Mouse (Mus musculus) limb, embryonic 10.5 days (tissue): ENCODE results near the gene Entr1. TPM values are rescaled to one million over a fixed set of nuclear protein-coding genes. Genes with fewer than 3 reads are reported as not detected.
A peak's percentile ranks its signal among the peaks of the same experiment; 100 is the strongest.

ENCODE experiments used
- DNase-seq: peaks from one replicate; pipeline ENCODE4 v3.0.0-alpha.2; 2017; ENCODE audit warnings: low spot score
- H3K27ac ChIP-seq: fragments of 300-500 bp; sonication (generic); 2 replicates; pipeline ENCODE4 v1.5.1; 2016; ENCODE audit warnings: mild to moderate bottlenecking
- H3K27me3 ChIP-seq: fragments of 300-500 bp; sonication (generic); 2 replicates; pipeline ENCODE4 v1.6.1; 2016; ENCODE audit warnings: low read depth, mild to moderate bottlenecking; ENCODE audit not compliant: poor library complexity, severe bottlenecking
- H3K36me3 ChIP-seq: fragments of 300-500 bp; sonication (generic); 2 replicates; pipeline ENCODE4 v1.6.1; 2016; ENCODE audit warnings: mild to moderate bottlenecking, moderate library complexity
- H3K4me1 ChIP-seq: fragments of 300-500 bp; sonication (generic); 2 replicates; pipeline ENCODE4 v1.6.1; 2016
- H3K4me3 ChIP-seq: fragments of 300-500 bp; sonication (generic); 2 replicates; pipeline ENCODE4 v1.5.1; 2016; ENCODE audit warnings: mild to moderate bottlenecking, moderate library complexity
- H3K9me3 ChIP-seq: fragments of 300-500 bp; sonication (generic); replicated peaks from 2 replicates; pipeline ENCODE4 v1.6.1; 2016; ENCODE audit warnings: mild to moderate bottlenecking
- WGBS: fragments of 180-500 bp; shearing (Covaris S2); methylation state at CpG from one replicate; pipeline ENCODE4 v1.1.7; 2016; 5-methylcytosine and 5-hydroxymethylcytosine counted together
- polyA plus RNA-seq: library from polyadenylated mRNA; unstranded; fragments of >200 nt; fragmentation: Nextera tagmentation; extraction: Ambion mirVana; gene quantifications from 2 replicates; pipeline ENCODE4 v1.2.1, GENCODE M21; 2016

Entr1 gene
- polyA plus RNA-seq: 127 and 148 TPM in 2 replicates

DNA sequence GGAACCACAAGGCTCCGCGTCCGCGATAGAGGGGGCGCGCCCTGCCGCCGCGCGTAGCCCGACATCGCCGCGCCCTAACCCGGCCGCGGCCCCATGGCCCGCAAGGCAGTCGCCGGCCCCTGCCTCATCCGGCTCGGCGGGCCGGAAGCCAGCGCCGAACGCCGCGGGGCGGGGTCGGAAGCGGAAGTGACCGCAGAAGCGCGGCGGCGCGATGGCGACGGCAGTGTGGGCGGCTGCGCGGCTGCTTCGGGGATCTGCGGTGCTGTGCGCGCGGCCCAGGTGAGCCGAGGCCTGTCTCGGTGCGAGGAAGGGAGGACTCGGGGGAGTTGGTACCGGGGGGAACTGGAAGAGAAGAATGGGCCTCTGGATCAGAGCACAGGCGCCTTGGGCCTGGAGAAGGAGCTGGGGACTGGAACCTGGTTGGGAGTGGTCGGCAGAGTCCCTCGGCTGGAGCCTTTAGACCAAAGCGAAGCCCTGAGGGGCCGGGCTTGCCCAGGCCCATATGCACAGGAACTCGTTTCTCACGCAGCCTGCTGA is at the start of gene Entr1, which contains the start of gene Pmpca:
Gene Entr1, minus strand, starts transcription at position 163 of the 537 bp plus-strand sequence.
Gene Pmpca, plus strand, starts transcription at position 186 of the 537 bp plus-strand sequence.
- H3K36me3 ChIP-seq: peaks cover 77% of the 10 kb centered on the region
- H3K27me3 ChIP-seq: no peaks in the 10 kb centered on the region
- under 1% methylated on average over 60 of the region's 60 CpGs for whole genome bisulfite sequencing
- peaks cover 27% of the 10 kb centered on the region for H3K4me1 ChIP-seq
- peak; percentile 91 for DNase-seq
- H3K4me3 ChIP-seq: peak within 1 kb of the TSS; percentile 98
- H3K9me3 ChIP-seq: no peaks in the 10 kb centered on the region
- H3K27ac ChIP-seq: peak within 1 kb of the TSS; percentile 89

- Histone ChIP-seq H3K27ac (no peak overlapping the region), H3K9me3 (no peaks in the 10 kb centered on the region), H3K27me3 (no peaks in the 10 kb centered on the region), H3K4me3 (no peak overlapping the region), H3K4me1 (peaks cover 4% of the 10 kb centered on the region; the same call in 1 of the 2 replicates), H3K36me3 (peaks cover 84% of the 10 kb centered on the region)
- WGBS: 91% methylated on average over 7 of the region's 7 CpGs
- DNase-seq: no peak
Measured at GRCm38 (mm10) chr2:26438373-26438772, 49.3 kb upstream of the Entr1 start.

- Histone ChIP-seq H3K27ac (no peak overlapping the region), H3K4me1 (no peaks in the 10 kb centered on the region), H3K36me3 (peaks cover 95% of the 10 kb centered on the region), H3K9me3 (no peaks in the 10 kb centered on the region), H3K4me3 (no peak overlapping the region), H3K27me3 (no peaks in the 10 kb centered on the region)
- 88% methylated on average over 4 of the region's 4 CpGs for WGBS
- no peak for DNase-seq
Measured at GRCm38 (mm10) chr2:26437221-26437620, 48.1 kb upstream of the Entr1 start.

DNA sequence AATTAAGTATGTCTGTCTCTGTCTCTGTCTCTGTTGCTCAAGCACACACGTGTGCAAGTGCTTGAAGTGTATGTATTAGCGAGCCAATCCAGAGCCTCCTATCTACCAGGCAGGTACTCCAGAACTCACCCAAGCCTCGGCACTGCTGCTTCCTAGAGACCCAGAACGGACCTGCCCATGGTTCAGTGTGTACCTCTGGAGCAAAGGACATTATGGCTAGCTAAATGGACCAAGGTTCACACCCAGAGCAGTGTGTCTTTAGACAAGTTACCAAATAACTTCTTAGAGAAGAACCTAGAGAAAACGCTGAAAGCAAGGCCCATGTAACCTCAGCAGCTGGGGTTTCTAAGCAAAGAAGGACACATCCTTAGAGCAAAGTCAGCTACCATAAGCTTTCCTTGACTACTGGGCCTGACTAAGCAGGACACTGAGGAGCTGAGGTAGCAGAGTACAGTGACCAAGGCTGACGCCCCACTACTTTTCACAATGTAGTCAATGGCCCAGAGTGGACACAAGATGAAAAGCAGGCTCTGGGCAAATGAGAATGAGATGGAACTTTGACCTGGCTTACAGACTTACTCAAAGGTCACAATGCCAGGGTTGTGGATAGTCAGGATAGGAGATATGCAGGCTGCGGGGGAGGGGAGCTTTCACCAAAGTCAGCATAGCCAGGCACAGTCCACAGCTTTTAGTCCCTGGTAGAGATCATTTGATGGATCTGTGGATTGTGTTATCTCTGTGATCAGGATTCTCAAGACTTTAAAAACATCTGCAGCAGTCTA is 45.9 kb upstream of the Entr1 start:
- no peaks in the 10 kb centered on the region for H3K27me3 ChIP-seq
- H3K27ac ChIP-seq: no peak overlapping the region
- WGBS: 93% methylated on average over 7 of the region's 7 CpGs
- no peak overlapping the region for H3K4me3 ChIP-seq
- H3K36me3 ChIP-seq: peaks cover 97% of the 10 kb centered on the region
- DNase-seq: no peak
- H3K4me1 ChIP-seq: no peaks in the 10 kb centered on the region
- no peaks in the 10 kb centered on the region for H3K9me3 ChIP-seq

- no peaks in the 10 kb centered on the region for H3K4me1 ChIP-seq
- no peak for DNase-seq
- WGBS: 94% methylated on average over 5 of the region's 5 CpGs
- H3K4me3 ChIP-seq: no peak overlapping the region
- H3K27ac ChIP-seq: no peak overlapping the region
- H3K36me3 ChIP-seq: peaks cover 100% of the 10 kb centered on the region
- H3K27me3 ChIP-seq: no peaks in the 10 kb centered on the region
- no peaks in the 10 kb centered on the region for H3K9me3 ChIP-seq
Measured at GRCm38 (mm10) chr2:26429851-26430250, 40.7 kb upstream of the Entr1 start.

GRCm38 (mm10) chr2:26424541-26424940 is 35.4 kb upstream of the Entr1 start:
- whole genome bisulfite sequencing: 91% methylated on average over 2 of the region's 2 CpGs
- no peak for DNase-seq
- no peaks in the 10 kb centered on the region for H3K4me1 ChIP-seq

DNA sequence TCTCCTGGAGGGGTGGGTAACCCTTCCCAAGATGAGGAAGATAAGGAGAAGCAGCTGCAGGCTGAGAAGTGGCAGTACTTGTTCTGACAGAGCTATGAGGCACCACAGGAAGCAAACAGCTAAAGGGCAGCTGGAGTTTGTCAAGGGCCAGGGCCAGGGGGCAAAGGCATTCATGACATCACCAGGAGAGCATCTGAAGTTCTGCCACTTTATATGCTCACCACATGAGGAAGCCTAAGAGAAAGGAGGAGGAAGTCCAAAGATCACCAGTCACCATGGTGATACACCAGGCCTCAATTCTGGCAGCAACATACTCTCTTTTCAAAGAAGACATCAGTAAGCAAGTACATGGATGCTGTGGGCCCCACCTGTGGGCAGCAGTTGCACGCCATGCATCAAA is 34.0 kb upstream of the Entr1 start:
- Histone ChIP-seq H3K4me1 (no peaks in the 10 kb centered on the region), H3K36me3 (peaks cover 100% of the 10 kb centered on the region), H3K27ac (no peak overlapping the region), H3K4me3 (no peak overlapping the region), H3K9me3 (no peaks in the 10 kb centered on the region), H3K27me3 (no peaks in the 10 kb centered on the region)
- WGBS: 100% methylated on average over 1 of the region's 1 CpGs
- no peak for DNase-seq

More at GRCm38 (mm10) chr2:26424541-26424940, 35.4 kb upstream of the Entr1 start:
- no peak overlapping the region for H3K27ac ChIP-seq
- H3K9me3 ChIP-seq: no peaks in the 10 kb centered on the region
- H3K4me3 ChIP-seq: no peak overlapping the region
- no peaks in the 10 kb centered on the region for H3K27me3 ChIP-seq
- peaks cover 100% of the 10 kb centered on the region for H3K36me3 ChIP-seq

DNA sequence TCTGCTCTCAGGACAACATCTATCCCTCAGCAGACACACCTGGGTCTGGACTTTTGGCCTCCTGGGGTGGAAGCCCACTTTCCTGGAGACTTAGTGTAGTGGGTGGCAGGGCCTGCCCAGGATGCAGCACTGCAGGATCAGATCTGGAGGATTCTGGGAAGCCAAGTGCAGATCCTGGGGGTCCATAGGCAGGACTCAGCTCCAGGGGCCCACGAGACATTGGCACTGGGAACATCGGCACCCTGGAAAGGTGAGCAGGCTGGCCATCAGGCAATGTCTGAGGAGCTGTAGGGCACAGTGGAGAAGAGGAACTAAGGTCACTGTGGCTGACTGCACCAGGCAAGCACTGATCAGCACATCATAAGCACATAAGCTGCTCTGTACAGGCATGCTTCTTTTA is 32.9 kb upstream of the Entr1 start:
- WGBS: 93% methylated on average over 2 of the region's 2 CpGs

DNA sequence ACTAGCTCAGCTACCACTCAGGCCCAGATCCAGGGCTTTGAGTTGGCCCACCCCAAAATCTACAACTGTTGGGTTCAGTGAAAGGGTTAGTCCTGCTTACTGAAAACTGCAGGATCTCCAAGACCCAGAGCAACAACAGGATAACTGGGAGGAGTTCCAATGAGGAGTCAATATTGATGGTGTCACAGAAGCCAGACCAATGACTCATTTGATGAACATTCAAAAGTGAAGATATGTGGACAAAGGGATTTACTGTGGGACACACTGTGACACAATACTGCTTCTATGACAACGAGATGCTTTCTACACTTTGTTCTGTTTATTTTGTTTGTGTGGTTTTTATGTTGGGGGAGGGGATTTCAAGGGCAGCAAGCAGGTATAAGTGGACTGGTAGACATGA is 29.0 kb upstream of the Entr1 start:
- WGBS: 69% methylated on average over 1 of the region's 1 CpGs
- Histone ChIP-seq H3K27ac (no peak overlapping the region), H3K9me3 (no peaks in the 10 kb centered on the region), H3K4me3 (no peak overlapping the region), H3K36me3 (peaks cover 100% of the 10 kb centered on the region), H3K27me3 (no peaks in the 10 kb centered on the region), H3K4me1 (no peaks in the 10 kb centered on the region)
- DNase-seq: no peak

More for the DNA sequence above, 32.9 kb upstream of the Entr1 start:
- Histone ChIP-seq H3K4me1 (no peaks in the 10 kb centered on the region), H3K36me3 (peaks cover 100% of the 10 kb centered on the region), H3K27ac (no peak overlapping the region), H3K4me3 (no peak overlapping the region), H3K9me3 (no peaks in the 10 kb centered on the region), H3K27me3 (no peaks in the 10 kb centered on the region)
- no peak for DNase-seq

DNA sequence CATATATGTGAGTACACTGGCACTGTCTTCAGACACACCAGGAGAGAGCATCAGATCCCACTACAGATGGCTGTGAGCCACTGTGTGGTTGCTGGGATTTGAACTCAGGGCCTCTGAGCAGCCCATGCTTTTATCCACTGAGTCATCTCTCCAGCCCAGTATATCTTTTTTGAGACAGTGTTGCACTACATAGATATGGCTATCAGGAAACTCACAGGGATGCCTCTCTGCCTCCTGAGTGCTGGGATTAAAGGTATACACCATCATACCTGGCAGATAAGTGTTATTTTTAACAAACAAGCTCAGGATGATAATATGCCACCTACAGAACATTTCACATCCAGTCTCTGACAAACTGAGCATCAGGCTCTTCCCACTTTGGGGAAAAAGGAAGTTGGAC is 27.9 kb upstream of the Entr1 start:
- no peaks in the 10 kb centered on the region for H3K27me3 ChIP-seq
- no peak overlapping the region for H3K4me3 ChIP-seq
- peaks cover 100% of the 10 kb centered on the region for H3K36me3 ChIP-seq
- no peak for DNase-seq
- no peaks in the 10 kb centered on the region for H3K9me3 ChIP-seq
- no peak overlapping the region for H3K27ac ChIP-seq
- H3K4me1 ChIP-seq: no peaks in the 10 kb centered on the region

GRCm38 (mm10) chr2:26410931-26411411 is 21.9 kb upstream of the Entr1 start:
- H3K27ac ChIP-seq: no peak overlapping the region
- DNase-seq: no peak

GRCm38 (mm10) chr2:26410091-26410490 is 21.0 kb upstream of the Entr1 start:
- peaks cover 35% of the 10 kb centered on the region for H3K4me1 ChIP-seq
- no peaks in the 10 kb centered on the region for H3K9me3 ChIP-seq
- H3K4me3 ChIP-seq: no peak overlapping the region
- H3K27ac ChIP-seq: no peak overlapping the region
- 80% methylated on average over 5 of the region's 5 CpGs for WGBS
- DNase-seq: no peak
- peaks cover 83% of the 10 kb centered on the region for H3K36me3 ChIP-seq
- H3K27me3 ChIP-seq: no peaks in the 10 kb centered on the region

More at GRCm38 (mm10) chr2:26410931-26411411, 21.9 kb upstream of the Entr1 start:
- no peaks in the 10 kb centered on the region for H3K27me3 ChIP-seq
- WGBS: 84% methylated on average over 5 of the region's 5 CpGs
- H3K36me3 ChIP-seq: peaks cover 85% of the 10 kb centered on the region
- peaks cover 31% of the 10 kb centered on the region for H3K4me1 ChIP-seq
- H3K9me3 ChIP-seq: no peaks in the 10 kb centered on the region
- no peak overlapping the region for H3K4me3 ChIP-seq

DNA sequence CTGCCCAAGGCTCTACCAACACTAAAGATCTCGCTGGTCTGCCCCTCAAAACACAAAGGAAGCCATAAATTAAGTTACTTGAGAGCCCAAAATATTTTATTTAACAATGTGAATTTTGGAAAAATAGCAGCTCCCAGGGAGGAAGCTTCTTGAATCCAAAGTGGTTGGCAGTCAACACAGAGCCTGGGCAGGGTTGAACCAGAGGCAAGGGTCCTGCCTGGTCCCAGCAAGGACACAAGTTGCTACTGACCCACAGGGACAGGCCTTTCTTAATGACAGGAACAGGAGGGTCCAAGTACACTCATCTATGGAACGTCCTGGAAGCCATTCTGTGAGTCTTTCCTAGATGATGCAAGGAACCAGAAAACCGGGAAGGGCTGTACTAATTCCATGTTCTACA is 20.2 kb upstream of the Entr1 start:
- H3K4me3 ChIP-seq: peak overlapping the region; percentile 79
- peak overlapping the region; percentile 95; the same call in 1 of the 2 replicates for H3K27ac ChIP-seq
- peaks cover 83% of the 10 kb centered on the region for H3K36me3 ChIP-seq
- H3K9me3 ChIP-seq: no peaks in the 10 kb centered on the region
- H3K4me1 ChIP-seq: peaks cover 35% of the 10 kb centered on the region
- no peaks in the 10 kb centered on the region for H3K27me3 ChIP-seq
- 61% methylated on average over 3 of the region's 3 CpGs for WGBS
- no peak for DNase-seq
